Mouse (Mus musculus) 416B (cell line): ENCODE measurements around the gene Lyrm7.

Experiments
- DNase-seq: peaks from one replicate; pipeline ENCODE4 v3.0.0; 2011; ENCODE audit warnings: low read depth

Lyrm7 gene

DNA sequence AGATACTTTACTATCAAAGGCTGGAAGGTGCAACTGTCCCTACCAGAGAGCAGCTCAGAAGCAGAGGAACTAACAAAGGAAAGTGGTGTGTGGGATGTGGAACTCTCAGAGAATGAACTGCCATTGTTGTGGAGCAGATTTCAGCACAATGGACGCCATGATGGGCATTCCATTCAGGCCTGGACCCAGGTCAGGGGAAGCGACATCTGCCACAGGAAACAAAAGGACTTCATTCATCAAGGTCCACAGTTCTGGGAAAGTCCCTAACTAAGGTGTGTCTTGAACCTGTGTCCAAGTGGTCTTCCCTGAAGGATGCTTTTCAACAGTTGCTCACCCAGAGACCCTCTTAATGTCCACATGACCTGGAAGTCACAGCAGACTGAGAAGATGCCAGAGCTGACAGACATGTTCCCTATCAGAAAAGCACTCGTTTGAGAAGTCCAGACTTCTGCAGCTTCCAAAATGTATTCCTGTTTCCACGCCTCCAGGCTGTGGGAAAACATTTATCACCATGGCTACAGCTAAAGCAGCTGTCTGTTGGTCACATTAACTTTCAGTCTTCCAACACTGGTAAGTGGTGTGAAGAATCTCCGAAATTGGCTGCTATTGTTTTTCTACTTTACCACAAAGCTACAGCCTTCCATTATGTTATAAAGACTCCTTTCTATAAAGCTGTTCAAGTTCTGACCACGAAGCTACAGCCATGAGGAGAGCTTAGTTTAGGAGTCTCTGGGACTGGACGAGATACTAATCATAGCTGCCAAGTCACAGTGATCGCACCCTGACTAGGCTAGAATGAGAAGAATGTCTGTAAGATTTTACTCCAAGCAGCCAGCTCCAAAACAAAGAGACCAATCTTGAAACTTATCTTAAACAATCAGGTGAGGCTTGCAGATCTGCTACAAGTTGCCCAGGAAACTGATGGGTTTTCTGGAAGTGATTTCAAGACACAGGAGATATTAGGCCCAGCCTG is 15.0 kb downstream of the Lyrm7 start:
- DNase-seq, result no peak

DNA sequence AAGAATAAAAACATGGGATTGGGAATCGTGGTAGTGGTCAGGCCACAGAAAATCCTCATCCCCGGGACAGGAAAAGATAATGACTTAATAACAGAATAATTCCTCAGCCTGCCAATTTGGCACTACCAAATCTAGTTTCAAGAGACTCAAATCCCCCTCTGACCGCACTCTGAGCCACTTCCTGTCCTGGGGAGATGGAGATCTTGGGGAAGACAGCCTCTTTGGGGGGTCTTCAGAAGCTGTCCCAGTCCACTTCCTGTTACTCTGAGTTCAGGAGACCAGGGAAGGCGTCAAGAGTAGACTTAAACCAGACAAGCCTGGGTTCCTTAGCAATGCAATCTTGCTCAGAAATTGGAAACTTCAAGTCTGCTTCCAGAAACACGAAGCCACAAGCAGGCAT is 15.8 kb downstream of the Lyrm7 start:
- DNase-seq, result no peak

DNA sequence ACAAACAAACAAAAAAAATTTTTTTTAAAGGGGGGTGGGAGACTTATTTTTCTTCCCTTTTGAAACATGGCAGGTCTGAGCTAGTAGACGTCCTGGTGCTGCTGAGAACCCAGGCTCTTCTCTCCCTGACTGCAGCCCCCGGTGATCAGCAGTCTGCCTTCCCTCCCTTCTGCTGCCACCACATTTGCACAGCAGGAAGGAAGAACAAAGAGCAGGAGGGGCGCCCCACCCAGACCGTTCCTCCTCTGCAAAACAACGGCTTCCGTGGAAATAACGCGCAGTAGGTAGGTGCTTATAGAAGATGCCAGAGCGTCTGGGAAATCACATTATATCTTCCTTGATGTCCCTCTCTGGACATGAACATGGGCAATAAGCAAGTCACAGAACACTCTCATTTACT is 16.3 kb downstream of the Lyrm7 start:
- DNase-seq, result no peak

DNA sequence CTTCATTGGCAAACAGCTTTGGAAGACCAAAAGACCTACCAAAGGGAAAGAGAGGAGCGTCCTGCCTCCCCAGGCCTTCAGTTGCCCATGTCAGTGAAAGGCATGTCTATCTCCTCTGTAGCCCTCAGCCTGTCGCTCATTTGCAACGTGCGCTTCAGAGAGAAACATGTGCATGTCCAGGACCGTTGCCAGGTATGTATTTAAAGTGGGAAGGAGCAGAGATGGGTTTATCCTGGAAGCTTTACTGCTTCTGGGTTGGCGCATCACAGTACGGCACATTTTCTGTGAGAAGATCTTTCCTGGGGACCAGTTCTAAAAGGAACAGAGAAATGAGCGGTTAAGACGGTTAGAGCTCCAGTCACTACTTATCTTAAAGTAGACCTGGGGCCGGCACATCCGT is 19.8 kb downstream of the Lyrm7 start:
- no peak for DNase-seq

DNA sequence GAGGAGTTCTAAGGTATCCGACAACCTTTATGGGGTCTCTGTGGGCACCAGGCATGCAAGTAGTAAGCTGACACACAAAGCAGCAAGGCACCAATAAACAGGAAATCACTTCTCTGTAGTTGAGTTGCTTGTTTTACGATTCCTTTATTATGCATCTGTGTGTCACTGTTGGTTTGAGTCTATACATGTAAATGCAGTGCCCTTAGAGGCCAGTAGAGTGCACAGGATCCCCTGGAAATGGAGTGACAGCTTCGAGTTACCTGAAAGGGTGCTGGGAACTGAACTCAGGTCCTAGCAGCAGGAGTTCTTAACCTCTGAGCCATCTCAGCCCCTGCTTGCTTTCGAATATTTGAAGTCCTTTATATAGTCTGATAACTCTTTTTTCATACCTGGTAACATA is 21.0 kb downstream of the Lyrm7 start:
- no peak for DNase-seq

DNA sequence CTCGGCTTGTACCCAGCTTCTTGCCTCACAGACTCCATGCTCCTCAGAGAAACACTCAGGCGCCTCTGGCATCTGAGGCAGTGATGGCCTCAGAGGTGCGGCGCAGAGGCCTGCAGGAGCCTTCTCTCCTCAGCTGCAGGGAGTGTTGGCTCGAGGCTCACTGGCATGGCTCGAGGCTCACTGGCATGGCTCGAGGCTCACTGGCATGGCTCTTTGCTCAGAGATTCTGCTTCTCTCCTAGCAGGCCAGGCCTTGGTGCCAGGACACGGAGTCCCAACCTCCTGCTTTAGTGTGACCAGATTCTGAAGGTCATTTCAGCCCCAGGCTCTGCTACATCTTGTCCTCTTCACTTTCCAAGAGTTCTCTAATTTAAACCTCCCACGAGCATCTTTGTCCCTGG is 24.6 kb downstream of the Lyrm7 start:
- DNase-seq, result no peak

DNA sequence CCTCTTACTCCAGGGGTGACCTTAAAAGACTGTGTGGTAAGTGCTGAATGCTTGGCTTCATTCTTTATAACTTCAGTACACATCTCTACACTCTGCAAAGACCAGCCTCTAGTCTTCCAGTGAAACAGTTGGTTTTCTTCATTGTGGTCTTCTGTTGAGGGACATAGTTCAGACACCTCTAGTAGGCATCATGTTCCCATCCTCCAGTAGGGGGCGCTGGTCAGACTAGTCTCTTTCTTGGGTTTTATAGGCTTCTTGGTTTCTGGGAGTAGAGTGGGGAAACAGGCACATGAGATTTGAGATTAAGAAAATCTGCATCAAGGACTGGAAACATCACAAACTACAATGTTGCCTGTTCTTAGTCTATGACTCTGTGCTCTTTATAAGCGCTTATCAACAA is 26.1 kb downstream of the Lyrm7 start:
- peak; percentile 38 for DNase-seq

DNA sequence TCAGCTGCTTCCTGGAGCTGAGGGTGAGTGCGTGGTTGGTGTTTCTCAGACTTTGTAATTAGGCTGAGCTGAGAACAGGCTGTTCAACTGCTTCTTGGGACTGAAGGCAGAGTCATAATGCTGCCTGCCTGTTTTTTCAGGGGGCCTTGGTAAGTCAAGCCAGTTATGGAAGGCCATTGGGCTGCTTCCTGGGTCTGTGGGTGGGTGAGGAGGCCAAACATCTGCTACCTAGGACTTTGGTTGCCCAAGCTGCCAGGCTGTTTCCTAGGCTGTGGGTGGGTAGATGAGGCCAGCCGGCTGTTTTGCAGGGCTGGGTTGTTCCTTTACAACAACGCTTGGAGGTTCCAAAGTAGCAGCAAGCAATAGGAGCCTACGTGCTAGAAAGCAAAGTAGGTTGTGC is 26.9 kb downstream of the Lyrm7 start:
- no peak for DNase-seq

DNA sequence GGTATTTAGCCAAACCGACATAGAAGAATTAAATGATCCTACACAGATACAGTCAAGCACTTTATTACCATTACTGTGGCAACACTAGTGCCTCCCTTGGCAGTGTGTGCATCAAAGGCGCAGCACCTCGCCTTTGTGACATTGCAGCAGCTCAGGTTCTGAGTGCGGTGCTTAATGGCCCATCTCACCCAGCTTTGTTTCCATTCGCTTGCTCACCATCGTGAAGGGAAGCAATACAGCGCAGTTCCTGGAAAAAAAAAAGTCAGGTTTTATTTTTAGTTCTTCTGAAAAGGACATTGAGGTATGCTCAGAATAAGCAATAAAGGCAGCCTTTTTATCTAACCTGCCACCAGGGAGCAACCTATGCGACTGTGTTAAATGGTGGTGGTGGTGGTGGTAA is 33.9 kb downstream of the Lyrm7 start:
- no peak for DNase-seq

DNA sequence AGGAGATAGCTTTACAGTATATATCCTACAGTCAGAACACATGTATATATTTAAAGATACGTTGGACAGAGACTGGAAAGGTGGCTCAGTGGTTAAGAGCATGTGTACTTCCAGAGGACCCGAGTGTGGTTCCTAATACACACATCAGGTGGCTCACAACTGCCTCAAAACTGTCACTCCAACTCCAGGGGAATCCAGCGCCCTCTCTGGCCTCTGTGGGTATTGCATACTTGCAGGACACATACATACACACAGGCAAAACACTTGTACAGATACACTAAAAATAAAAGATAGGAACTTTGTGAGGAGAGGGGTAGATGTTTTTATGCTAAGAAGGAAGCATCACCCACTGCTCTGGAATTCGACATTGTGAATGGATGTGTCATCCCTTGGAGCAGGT is 34.9 kb downstream of the Lyrm7 start:
- no peak for DNase-seq

DNA sequence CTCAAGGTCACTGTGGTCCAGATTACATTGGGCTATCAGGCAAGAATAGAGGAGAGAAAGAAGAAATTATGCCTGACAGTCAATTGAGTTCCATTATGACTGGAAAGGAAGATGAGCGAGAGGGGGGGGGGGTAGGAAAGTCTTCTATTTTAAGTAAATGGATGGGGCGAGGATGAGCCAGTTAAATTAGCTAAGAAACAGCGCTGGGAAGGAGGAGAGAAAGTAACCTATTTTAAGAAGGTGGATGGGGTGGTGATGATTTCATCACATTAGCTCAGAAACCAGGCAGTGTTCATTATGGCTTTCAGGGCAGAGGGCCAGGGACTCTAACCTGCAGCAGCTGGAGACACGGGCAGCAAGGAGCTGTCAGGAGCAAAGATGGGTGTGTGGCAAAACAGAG is 37.2 kb downstream of the Lyrm7 start:
- DNase-seq, result no peak

DNA sequence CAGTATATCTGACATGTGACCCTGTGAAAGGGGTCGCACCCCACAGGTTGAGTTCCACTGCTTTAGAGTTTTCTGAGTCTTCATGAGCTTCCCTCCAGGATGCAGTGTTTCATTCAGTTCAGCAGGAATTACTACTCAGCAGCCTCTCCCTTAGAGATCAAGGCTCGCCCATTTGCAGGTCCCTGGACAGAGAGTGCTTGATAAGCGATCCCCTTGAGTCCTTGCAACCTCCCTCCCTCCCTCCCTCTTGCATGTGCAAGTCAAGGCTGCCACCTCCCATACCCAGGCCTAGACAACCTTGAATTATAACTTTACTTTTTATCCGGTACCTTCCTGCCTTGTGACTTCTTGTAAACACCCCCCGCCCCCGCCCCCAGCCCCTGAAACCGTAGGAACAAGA is 41.2 kb downstream of the Lyrm7 start:
- no peak for DNase-seq

DNA sequence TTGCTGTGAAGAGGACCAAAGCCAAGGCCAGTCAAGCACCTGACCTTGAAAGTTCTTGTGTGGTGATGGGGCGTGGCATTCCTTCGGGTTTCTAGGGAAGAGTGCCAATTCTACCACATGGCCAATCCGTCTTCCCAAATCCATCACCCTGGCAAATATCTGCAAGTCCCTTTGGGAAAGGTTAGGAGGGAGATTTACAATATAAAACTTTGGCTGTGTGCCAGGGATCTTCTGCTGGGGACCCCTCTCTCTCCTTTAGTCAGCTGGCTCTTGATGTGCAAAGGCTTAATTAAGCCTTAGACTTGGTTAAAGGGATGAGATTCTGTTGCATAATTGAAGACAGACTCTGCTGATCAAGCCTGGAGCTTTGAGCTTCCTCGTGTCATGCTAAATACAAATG is 43.3 kb downstream of the Lyrm7 start:
- no peak for DNase-seq

DNA sequence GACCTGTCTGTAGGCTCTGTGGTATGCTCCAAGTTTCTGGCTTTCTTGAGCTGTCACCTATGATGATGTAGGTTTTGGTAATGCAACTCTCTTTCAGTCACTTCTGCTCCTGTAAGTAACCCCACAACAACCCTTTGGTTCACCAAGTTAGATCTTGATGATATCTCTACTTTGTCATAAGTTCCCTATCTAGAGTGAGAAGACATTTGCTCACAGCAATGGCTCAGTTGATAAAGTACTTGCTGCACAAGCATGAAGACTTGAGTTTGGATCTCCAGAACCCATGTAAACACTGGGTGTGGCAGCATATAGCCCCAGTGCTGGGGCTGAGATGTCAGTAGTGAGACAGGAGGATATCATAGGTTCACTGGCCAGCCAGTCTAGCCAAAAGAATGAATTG is 45.1 kb downstream of the Lyrm7 start:
- no peak for DNase-seq

DNA sequence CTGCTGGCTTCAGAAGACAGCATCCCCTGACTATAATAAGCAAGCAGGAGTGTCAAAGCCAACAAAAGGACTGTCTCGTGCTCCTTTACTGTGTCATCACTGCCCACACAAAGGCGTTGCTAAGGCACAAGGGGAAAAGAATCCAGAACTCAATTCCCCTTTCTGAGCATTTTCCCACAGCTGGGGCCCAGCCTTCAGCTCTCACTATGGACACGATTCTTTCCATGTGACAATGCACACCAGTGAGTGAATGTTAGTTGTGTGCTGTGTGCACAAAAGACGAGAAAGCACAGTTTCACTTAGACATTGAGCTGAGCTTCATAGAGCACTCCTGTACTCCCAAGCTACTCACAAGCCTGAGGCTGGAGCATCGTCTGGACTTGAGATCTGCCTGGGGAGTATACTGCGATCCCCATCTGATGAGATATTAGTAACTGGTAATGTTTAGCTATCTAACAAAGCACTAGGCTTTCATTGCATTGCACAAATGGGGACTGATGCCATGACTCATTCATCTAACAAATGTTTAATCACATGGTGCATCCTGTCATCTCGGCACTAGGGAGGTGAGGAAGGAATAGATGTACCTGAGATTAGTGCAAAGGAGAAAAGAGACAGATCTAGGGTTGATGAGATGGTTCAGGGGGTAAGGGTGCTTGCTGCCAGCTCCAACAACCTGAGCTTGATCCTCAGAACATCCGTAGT is 47.8 kb downstream of the Lyrm7 start:
- no peak for DNase-seq

DNA sequence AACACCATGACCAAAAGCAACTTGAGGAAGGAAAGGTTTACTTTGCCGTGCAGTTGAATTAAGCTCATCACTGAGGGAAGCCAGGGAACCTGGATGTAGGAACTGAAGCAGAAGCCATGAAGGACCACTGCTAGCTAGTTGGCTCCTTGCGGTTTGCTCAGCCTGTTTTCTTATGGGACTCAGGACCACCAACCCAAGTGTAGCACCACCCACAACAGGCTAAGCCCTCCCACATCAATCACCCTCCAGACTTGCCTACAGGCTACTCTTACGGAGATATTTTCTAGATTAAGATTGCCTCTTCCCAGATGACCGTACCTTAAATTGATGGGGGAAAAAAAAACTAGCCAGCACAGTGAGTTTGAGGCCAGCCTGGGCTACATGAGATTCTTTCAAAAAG is 48.4 kb downstream of the Lyrm7 start:
- DNase-seq, result no peak

DNA sequence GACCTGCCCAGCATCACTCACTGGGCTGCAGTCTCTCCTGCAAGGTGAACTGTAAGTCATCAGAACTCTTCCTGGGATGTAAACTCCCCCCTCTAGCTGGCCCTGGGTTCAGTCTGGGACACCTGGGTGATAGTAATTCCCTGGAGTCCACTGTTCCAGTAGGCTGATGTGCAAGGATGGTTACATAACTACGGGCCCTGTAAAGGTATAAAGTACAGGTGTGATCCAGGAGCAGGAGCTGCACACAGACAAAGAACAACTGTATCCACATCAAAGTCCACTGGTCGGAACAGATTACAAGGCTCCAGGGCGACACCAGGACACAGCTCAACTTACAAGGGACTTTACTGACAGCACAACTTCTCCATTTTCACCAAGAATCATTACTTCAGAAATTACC is 49.7 kb downstream of the Lyrm7 start:
- DNase-seq, result no peak

DNA sequence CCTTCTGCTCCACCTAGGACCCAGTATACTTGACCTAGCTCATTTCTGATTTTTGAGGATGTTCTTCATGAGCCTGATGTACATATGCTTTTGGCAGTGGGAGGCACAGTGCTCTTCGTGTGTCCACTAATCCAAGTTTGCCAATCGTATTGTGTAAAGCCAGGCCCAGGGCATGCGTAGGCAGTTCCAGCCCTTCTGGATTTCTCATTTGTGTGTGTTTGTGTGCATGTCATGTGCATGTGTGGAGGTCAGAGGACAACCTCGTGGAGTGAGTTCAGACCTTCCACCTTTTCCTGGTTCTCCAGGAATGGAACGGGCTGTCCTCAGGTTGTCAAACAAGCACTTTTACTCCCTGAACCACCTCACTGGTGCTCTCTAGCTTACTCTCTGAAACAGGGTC is 51.1 kb downstream of the Lyrm7 start:
- DNase-seq, result no peak

DNA sequence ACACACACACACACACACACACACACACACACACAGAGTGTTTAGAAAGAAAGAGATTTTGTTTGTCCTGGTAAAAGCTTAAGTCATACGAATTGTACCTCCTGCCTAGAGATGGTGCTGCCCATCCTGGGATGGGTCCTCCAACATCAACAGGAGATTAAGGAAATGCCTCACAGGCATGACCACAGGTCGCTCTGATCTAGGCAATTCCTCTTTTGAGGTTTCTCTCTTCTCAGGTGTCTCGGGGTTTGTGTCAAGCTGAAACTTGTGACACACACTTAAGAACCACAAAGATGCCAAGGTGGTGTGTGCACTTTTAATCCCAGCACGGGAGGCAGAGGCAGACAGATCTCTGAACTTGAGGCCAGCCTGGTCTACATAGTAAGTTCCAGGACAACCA is 52.5 kb downstream of the Lyrm7 start:
- DNase-seq, result no peak

DNA sequence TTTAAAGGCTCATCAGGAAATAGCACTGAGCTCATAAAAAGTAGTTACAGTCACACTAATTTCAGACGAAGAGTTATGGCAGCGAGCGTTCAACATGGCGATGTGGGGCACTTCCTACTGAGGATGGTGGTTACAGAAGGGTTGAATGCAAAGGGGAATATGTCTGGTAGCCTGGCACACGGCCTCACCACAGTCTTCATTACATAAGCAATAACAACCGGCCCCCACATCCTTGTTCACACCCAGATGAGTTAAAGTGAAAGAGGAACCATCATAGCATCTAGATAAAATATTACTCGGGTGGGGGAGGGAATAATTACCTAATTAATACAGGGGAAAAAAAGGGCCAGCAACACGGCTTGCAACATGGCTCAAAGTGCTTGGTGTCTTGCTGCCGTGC is 53.0 kb downstream of the Lyrm7 start:
- peak; percentile 91 for DNase-seq

DNA sequence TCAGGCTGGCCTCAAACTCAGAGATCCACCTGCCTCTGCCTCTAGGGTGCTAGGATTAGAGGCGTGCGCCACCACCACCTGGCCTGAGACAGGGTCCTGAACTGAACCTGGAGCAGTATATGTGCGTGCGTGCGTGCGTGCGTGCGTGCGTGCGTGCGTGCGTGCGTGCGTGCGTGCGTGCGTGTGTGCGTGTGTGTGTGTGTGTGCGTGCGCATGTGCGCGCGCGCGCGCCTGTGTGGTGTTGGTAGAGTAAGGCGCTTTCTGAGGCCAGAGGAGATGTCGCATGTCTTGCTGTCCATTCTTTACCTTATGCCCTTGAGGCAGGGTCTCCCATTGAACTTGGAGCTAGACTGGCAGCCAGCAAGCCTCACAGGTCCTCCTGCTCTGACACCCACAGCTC is 53.8 kb downstream of the Lyrm7 start:
- DNase-seq, result no peak

DNA sequence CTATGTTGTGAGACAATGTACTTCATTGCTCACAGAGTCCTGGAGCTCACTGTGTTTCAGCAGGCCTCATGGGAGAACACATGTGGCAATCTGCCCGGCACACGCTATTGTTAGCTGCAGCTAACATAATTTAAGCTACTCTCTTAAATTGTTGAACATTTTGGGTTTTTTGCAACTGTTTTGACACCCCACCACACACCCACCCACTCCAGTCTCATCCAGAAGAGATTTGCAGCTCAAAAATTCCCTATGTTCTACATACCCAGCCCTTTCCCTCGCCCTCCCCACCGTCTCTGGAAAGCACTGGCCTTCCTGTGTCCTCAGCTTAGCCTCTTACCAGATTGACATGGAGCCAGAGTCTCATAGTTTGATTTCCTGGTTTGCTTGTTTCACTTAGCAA is 55.5 kb downstream of the Lyrm7 start:
- DNase-seq, result no peak

DNA sequence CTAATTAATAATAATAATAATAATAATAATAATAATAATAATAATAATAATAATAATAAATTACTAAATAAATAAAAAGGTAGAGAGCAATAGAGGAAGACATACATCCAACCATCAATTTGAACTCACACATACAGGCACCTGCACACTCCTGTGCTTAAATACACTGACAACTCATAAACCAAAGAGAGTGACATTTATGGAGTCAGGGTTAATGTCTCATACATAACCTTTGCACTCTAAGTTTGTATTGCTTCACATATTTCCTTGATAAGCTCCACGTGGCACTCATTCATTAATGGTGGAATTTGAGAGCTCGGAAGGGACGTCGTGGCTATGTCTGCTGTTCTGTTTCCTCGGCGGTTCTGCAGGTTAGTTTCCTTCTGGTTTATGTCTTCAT is 58.1 kb downstream of the Lyrm7 start:
- peak; percentile 35 for DNase-seq
